Mouse (Mus musculus) adrenal gland, postnatal 36 days (tissue): Measurements from ENCODE around the gene Fam228a. TPM values are rescaled to one million over a fixed set of nuclear protein-coding genes. Genes with fewer than 3 reads are reported as not detected.
"Not testable (repeated sequence)": the region's sequence is repeated elsewhere in the genome, so short reads cannot be mapped to it uniquely, and the experiment has no call there.

ENCODE experiments used
- DNase-seq, 2 experiments: peaks; one replicate each; pipeline ENCODE4 v3.0.0; 2021; ENCODE audit warnings: mixed read lengths in 1 of 2
- long read RNA-seq, 2 experiments: library from polyadenylated mRNA; stranded (forward); transcript quantifications; one replicate each; pipeline ENCODE4 v2.0.0; 2021; ENCODE audit warnings: borderline sequencing depth in 2 of 2
- total RNA-seq, 2 experiments: library from RNA; stranded (reverse); gene quantifications; 2 replicates each; pipeline ENCODE4 v1.2.3; 2021

Gene Fam228a
- total RNA-seq = under 1 TPM; 0.20 to 0.30 TPM
- long read RNA-seq, experiment 1 = 0 reads
- long read RNA-seq, experiment 2 = 0 reads

- DNase-seq = no peak
Measured at GRCm38 (mm10) chr12:4738031-4738576, at the start of gene Fam228a. Gene Fam228a (minus strand): TSS chr12:4738430.

GRCm38 (mm10) chr12:4784466-4784865, 46.2 kb upstream of the Fam228a start:
- no peak for DNase-seq

GRCm38 (mm10) chr12:4783598-4783997, 45.4 kb upstream of the Fam228a start:
- no peak for DNase-seq

- not testable (repeated sequence) for DNase-seq
Measured at GRCm38 (mm10) chr12:4781725-4782404, 43.6 kb upstream of the Fam228a start.

GRCm38 (mm10) chr12:4781270-4781669, 43.0 kb upstream of the Fam228a start:
- DNase-seq = no peak

- DNase-seq = no peak
Measured at GRCm38 (mm10) chr12:4780245-4780644, 42.0 kb upstream of the Fam228a start.

- DNase-seq = no peak
Measured at GRCm38 (mm10) chr12:4777734-4778133, 39.5 kb upstream of the Fam228a start.

GRCm38 (mm10) chr12:4775588-4775949, 37.3 kb upstream of the Fam228a start:
- DNase-seq = no peak

- DNase-seq = no peak
Measured at GRCm38 (mm10) chr12:4774895-4775587, 36.8 kb upstream of the Fam228a start.

- no peak for DNase-seq
Measured at GRCm38 (mm10) chr12:4769333-4769723, 31.1 kb upstream of the Fam228a start.

- peak; percentile 96 to 97 for DNase-seq
Measured at GRCm38 (mm10) chr12:4768492-4769332, 30.5 kb upstream of the Fam228a start, which contains the start of the genes Pfn4 and Fam228b. Gene Pfn4 (plus strand): TSS chr12:4769022. Gene Fam228b (minus strand): TSS chr12:4769267.

GRCm38 (mm10) chr12:4757060-4757459, 18.8 kb upstream of the Fam228a start:
- DNase-seq = no peak

GRCm38 (mm10) chr12:4754451-4754850, 16.2 kb upstream of the Fam228a start:
- not testable (repeated sequence) for DNase-seq

- DNase-seq = peak; percentile 29 to 41
Measured at GRCm38 (mm10) chr12:4744486-4744885, 6.3 kb upstream of the Fam228a start.

- DNase-seq = no peak
Measured at GRCm38 (mm10) chr12:4742183-4742582, 4.0 kb upstream of the Fam228a start.

- peak; percentile 43 to 48 for DNase-seq
Measured at GRCm38 (mm10) chr12:4740823-4741222, 2.6 kb upstream of the Fam228a start.

- DNase-seq = no peak
Measured at GRCm38 (mm10) chr12:4732332-4732731, 5.9 kb downstream of the Fam228a start.

GRCm38 (mm10) chr12:4731629-4732028, 6.6 kb downstream of the Fam228a start:
- DNase-seq = no peak

GRCm38 (mm10) chr12:4729165-4729564, 9.1 kb downstream of the Fam228a start:
- no peak for DNase-seq

- DNase-seq = no peak
Measured at GRCm38 (mm10) chr12:4719762-4720754, 18.2 kb downstream of the Fam228a start.
